Mouse (Mus musculus) MEL (cell line): ENCODE results near the gene Col18a1.

Source experiments
- CTCF ChIP-seq, 3 experiments: IDR thresholded peaks in 2 of 3; conservative IDR thresholded peaks in 1 of 3; 2 replicates each; pipeline ENCODE4 v1.5.1; 2011 to 2012; ENCODE audit warnings: low read length in 3 of 3, low read depth in 2 of 3, mild to moderate bottlenecking in 2 of 3, improper control_type of control experiment in 1 of 3, inconsistent platforms in 1 of 3, mixed read lengths in 1 of 3, moderate library complexity in 1 of 3; ENCODE audit not compliant: control insufficient read depth in 1 of 3, insufficient read depth in 1 of 3, poor library complexity in 1 of 3, severe bottlenecking in 1 of 3
- EP300 ChIP-seq, 2 experiments: IDR thresholded peaks; 2 replicates each; pipeline ENCODE4 v1.6.1; 2011; ENCODE audit warnings: improper control_type of control experiment in 2 of 2, low read length in 2 of 2, low read depth in 1 of 2, mild to moderate bottlenecking in 1 of 2
- ETS1 ChIP-seq: IDR thresholded peaks from 2 replicates; pipeline ENCODE4 v1.6.1; 2012; ENCODE audit warnings: low read depth, mild to moderate bottlenecking, inconsistent platforms, low read length, improper control_type of control experiment, moderate library complexity
- HCFC1 ChIP-seq: IDR thresholded peaks from 2 replicates; pipeline ENCODE4 v1.6.1; 2012; ENCODE audit warnings: low read depth, mild to moderate bottlenecking, inconsistent platforms, low read length, improper control_type of control experiment, moderate library complexity
- MAFK ChIP-seq: IDR thresholded peaks from 2 replicates; pipeline ENCODE4 v1.6.1; 2011; ENCODE audit warnings: low read depth, mild to moderate bottlenecking, low read length, improper control_type of control experiment, borderline replicate concordance
- NELFE ChIP-seq: IDR thresholded peaks from 2 replicates; pipeline ENCODE4 v1.6.1; 2011; ENCODE audit warnings: low read depth, low read length, improper control_type of control experiment
- POLR2A ChIP-seq, 2 experiments: IDR thresholded peaks; 2 replicates each; pipeline ENCODE4 v1.6.1; 2011 to 2012; ENCODE audit warnings: low read length in 2 of 2, mild to moderate bottlenecking in 2 of 2, control low read depth in 1 of 2, improper control_type of control experiment in 1 of 2, low read depth in 1 of 2, moderate library complexity in 1 of 2; ENCODE audit not compliant: control insufficient read depth in 1 of 2, insufficient read depth in 1 of 2, poor library complexity in 1 of 2
- POLR2AphosphoS2 ChIP-seq: IDR thresholded peaks from 2 replicates; pipeline ENCODE4 v1.6.1; 2011; ENCODE audit warnings: low read length, improper control_type of control experiment
- RCOR1 ChIP-seq: IDR thresholded peaks from 2 replicates; pipeline ENCODE4 v1.6.1; 2012; ENCODE audit warnings: low read depth, mild to moderate bottlenecking, inconsistent platforms, low read length, improper control_type of control experiment
- TBP ChIP-seq: IDR thresholded peaks from 2 replicates; pipeline ENCODE4 v1.8.0; 2011; ENCODE audit warnings: low read depth, low read length, improper control_type of control experiment
- TCF12 ChIP-seq: IDR thresholded peaks from 2 replicates; pipeline ENCODE4 v1.6.1; 2014; ENCODE audit warnings: low read depth, mild to moderate bottlenecking, inconsistent platforms, low read length, improper control_type of control experiment, moderate library complexity
- UBTF ChIP-seq: IDR thresholded peaks from 2 replicates; pipeline ENCODE4 v1.6.1; 2012; ENCODE audit warnings: low read depth, mild to moderate bottlenecking, inconsistent platforms, low read length, improper control_type of control experiment, moderate library complexity, borderline replicate concordance; ENCODE audit not compliant: insufficient read depth
- ZNF384 ChIP-seq: IDR thresholded peaks from 2 replicates; pipeline ENCODE4 v1.6.1; 2012; ENCODE audit warnings: low read depth, mild to moderate bottlenecking, inconsistent platforms, low read length, improper control_type of control experiment

- TF ChIP-seq CTCF (IDR thresholded peaks at IDR 0.05 in 2 of 3, conservative IDR thresholded peaks at IDR 0.05 in 1 of 3; ENCODE audit: control insufficient read depth in 1 of 3, insufficient read depth in 1 of 3, low read depth in 2 of 3, low read length in 3 of 3, poor library complexity in 1 of 3, severe bottlenecking in 1 of 3): no peak
- no peak for TF ChIP-seq HCFC1
- TF ChIP-seq TBP: no peak
- no peak; a peak in 1 of 4 replicates for TF ChIP-seq POLR2A (IDR thresholded peaks at IDR 0.05; ENCODE audit: control insufficient read depth in 1 of 2, insufficient read depth in 1 of 2, low read depth in 1 of 2, low read length in 2 of 2, poor library complexity in 1 of 2)
- no peak for TF ChIP-seq ETS1
- no peak for TF ChIP-seq RCOR1
- TF ChIP-seq POLR2AphosphoS2: no peak
- no peak for TF ChIP-seq ZNF384
- TF ChIP-seq UBTF: no peak
- TF ChIP-seq TCF12: no peak
- TF ChIP-seq EP300 (IDR thresholded peaks at IDR 0.05; ENCODE audit: low read depth in 1 of 2, low read length in 2 of 2): no peak
- no peak for TF ChIP-seq NELFE
- TF ChIP-seq MAFK: no peak
Observed at GRCm38 (mm10) chr10:77038579-77039174, 127.7 kb downstream of the Col18a1 start.
